Mouse (Mus musculus) heart, embryonic 16.5 days (tissue): ENCODE results near the gene Vmn1r235. TPM values are rescaled to one million over a fixed set of nuclear protein-coding genes. Genes with fewer than 3 reads are reported as not detected.
"Not testable (repeated sequence)": the region's sequence is repeated elsewhere in the genome, so short reads cannot be mapped to it uniquely, and the experiment has no call there.

Source experiments
- ATAC-seq: fragments of 200-750 bp; cut with Nextera tagmentation; replicated peaks from 2 replicates; pipeline ENCODE4 v1.8.0; 2017; ENCODE audit warnings: moderate number of reproducible peaks; ENCODE audit not compliant: insufficient read depth, low FRiP score; ENCODE audit errors: extremely low read depth
- H3K27ac ChIP-seq: fragments of 300-500 bp; sonication (generic); 2 replicates; pipeline ENCODE4 v1.5.1; 2014; ENCODE audit warnings: mild to moderate bottlenecking, low read length, control low read depth, moderate library complexity
- H3K27me3 ChIP-seq: fragments of 300-500 bp; sonication (generic); 2 replicates; pipeline ENCODE4 v1.6.1; 2014; ENCODE audit warnings: low read length, mixed read lengths; ENCODE audit not compliant: control insufficient read depth, insufficient read depth
- H3K36me3 ChIP-seq: fragments of 300-500 bp; sonication (generic); 2 replicates; pipeline ENCODE4 v1.6.1; 2014; ENCODE audit not compliant: control insufficient read depth, insufficient read depth
- H3K4me1 ChIP-seq: fragments of 300-500 bp; sonication (generic); 2 replicates; pipeline ENCODE4 v1.6.1; 2014; ENCODE audit warnings: low read length, mixed read lengths; ENCODE audit not compliant: control insufficient read depth, insufficient read depth
- H3K4me2 ChIP-seq: fragments of 300-500 bp; sonication (generic); 2 replicates; pipeline ENCODE4 v1.6.1; 2014; ENCODE audit warnings: low read depth, mild to moderate bottlenecking, control low read depth, low read length
- H3K4me3 ChIP-seq: fragments of 300-500 bp; sonication (generic); 2 replicates; pipeline ENCODE4 v1.5.1; 2014; ENCODE audit warnings: mild to moderate bottlenecking, control low read depth, low read length
- H3K9ac ChIP-seq: fragments of 300-500 bp; sonication (generic); 2 replicates; pipeline ENCODE4 v1.6.1; 2014; ENCODE audit warnings: low read length, control low read depth
- H3K9me3 ChIP-seq: fragments of 300-500 bp; sonication (generic); replicated peaks from 2 replicates; pipeline ENCODE4 v1.6.1; 2016; ENCODE audit warnings: low read length; ENCODE audit not compliant: control insufficient read depth
- WGBS: fragments of 180-500 bp; shearing (Covaris S2); extraction: QIAGEN DNeasy Blood & Tissue Kit; methylation state at CpG from one replicate; pipeline ENCODE4 v1.1.7; 2014; 5-methylcytosine and 5-hydroxymethylcytosine counted together
- polyA plus RNA-seq: library from polyadenylated mRNA; unstranded; fragments of >200 nt; fragmentation: Nextera tagmentation; extraction: Ambion mirVana; gene quantifications from 2 replicates; pipeline ENCODE4 v1.2.1, GENCODE M21; 2015

The Vmn1r235 gene
- polyA plus RNA-seq: not detected in 2 replicates

DNA sequence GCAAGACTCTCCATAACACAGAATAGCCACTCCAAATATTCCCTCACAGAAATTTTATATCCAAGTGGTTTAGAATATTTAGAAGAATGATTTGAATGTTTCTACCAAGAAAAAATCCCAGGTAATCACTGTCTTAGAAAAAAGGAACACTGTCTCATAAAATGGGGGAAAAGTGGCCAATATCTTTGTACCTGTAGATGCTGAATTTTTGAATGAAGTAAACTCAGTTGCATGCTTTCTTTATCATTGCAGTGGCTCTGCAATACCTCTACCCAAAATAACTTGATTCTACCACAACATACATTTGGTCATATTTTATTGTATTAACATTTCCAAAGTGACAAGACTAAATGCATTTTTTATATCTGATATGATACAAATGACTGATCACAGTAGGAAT is at the start of gene Vmn1r235:
Gene Vmn1r235 (plus strand): TSS at position 301 of the 400 bp plus-strand sequence.
- no peak within 1 kb of the TSS for H3K4me3 ChIP-seq
- no peak for ATAC-seq
- H3K4me2 ChIP-seq: no peak within 1 kb of the TSS
- no peak within 1 kb of the TSS for H3K9ac ChIP-seq
- H3K27me3 ChIP-seq: no peaks in the 10 kb centered on the region
- no peaks in the 10 kb centered on the region for H3K4me1 ChIP-seq
- H3K36me3 ChIP-seq: no peaks in the 10 kb centered on the region
- H3K9me3 ChIP-seq: no peaks in the 10 kb centered on the region
- no peak within 1 kb of the TSS for H3K27ac ChIP-seq

- ATAC-seq: not testable (repeated sequence)
These were observed 45.1 kb upstream of the Vmn1r235 start for GRCm38 (mm10) chr17:21211081-21211480.

GRCm38 (mm10) chr17:21225787-21226186 is 30.4 kb upstream of the Vmn1r235 start, which contains the start of gene Vmn1r234:
Vmn1r234 (plus strand) TSS chr17:21226087.
- 64% methylated on average over 1 of the region's 1 CpGs for WGBS

More at GRCm38 (mm10) chr17:21211081-21211480, 45.1 kb upstream of the Vmn1r235 start:
- H3K9ac ChIP-seq, H3K36me3 ChIP-seq, H3K4me3 ChIP-seq, H3K4me2 ChIP-seq, H3K27ac ChIP-seq, H3K4me1 ChIP-seq, H3K9me3 ChIP-seq, H3K27me3 ChIP-seq: not testable (repeated sequence)
- WGBS: 61% methylated on average over 1 of the region's 1 CpGs

DNA sequence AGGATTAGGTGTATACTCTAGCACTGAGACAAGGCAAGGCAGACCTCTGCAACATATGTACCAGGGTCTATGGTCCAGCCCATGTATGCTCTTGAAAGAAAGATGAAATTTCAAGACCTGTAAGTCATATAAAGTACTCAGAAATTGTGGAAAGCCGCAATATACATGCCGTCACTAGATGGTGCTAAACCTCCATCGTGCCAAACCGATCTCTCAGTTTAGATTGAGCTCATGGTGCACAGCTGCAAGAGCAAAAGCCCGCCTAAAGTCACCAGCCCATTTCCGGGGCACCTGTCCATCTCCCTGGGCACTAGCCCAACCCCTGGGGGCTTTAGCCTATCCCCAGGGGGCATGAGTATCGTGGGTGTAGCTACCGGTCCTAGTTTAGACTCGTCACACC is 24.6 kb upstream of the Vmn1r235 start:
- H3K9ac ChIP-seq: no peak overlapping the region
- no peak for ATAC-seq
- no peaks in the 10 kb centered on the region for H3K36me3 ChIP-seq
- H3K4me3 ChIP-seq: no peak overlapping the region
- H3K4me2 ChIP-seq: no peak overlapping the region
- H3K27me3 ChIP-seq: no peaks in the 10 kb centered on the region
- no peaks in the 10 kb centered on the region for H3K4me1 ChIP-seq
- H3K27ac ChIP-seq: no peak overlapping the region
- WGBS: 27% methylated on average over 9 of the region's 9 CpGs
- H3K9me3 ChIP-seq: 0 out of 2 replicates have a peak, but pooled peaks cover 4% of the 10 kb centered on the region

More at GRCm38 (mm10) chr17:21225787-21226186, 30.4 kb upstream of the Vmn1r235 start, which contains the start of gene Vmn1r234:
- Histone ChIP-seq H3K4me3 (no peak within 1 kb of the TSS), H3K4me1 (no peaks in the 10 kb centered on the region), H3K9ac (no peak within 1 kb of the TSS), H3K27ac (no peak within 1 kb of the TSS), H3K4me2 (no peak within 1 kb of the TSS), H3K27me3 (no peaks in the 10 kb centered on the region), H3K36me3 (no peaks in the 10 kb centered on the region), H3K9me3 (no peaks in the 10 kb centered on the region)
- no peak for ATAC-seq

- Histone ChIP-seq H3K27me3 (no peaks in the 10 kb centered on the region), H3K9ac (no peak overlapping the region), H3K4me3 (no peak overlapping the region), H3K4me1 (no peaks in the 10 kb centered on the region), H3K9me3 (no peaks in the 10 kb centered on the region), H3K27ac (no peak overlapping the region), H3K36me3 (no peaks in the 10 kb centered on the region), H3K4me2 (no peak overlapping the region)
- 0 out of 2 replicates have a peak, but pooled peaks have one; percentile 49 for ATAC-seq
- WGBS: 10% methylated on average over 4 of the region's 4 CpGs
These were observed 15.9 kb downstream of the Vmn1r235 start for GRCm38 (mm10) chr17:21272103-21272502.

- H3K4me3 ChIP-seq: no peak within 1 kb of the TSS
- ATAC-seq: no peak
- H3K27ac ChIP-seq: no peak within 1 kb of the TSS
- H3K9ac ChIP-seq: no peak within 1 kb of the TSS
- H3K9me3 ChIP-seq: no peaks in the 10 kb centered on the region
- H3K4me2 ChIP-seq: no peak within 1 kb of the TSS
- H3K4me1 ChIP-seq: no peaks in the 10 kb centered on the region
- no peaks in the 10 kb centered on the region for H3K36me3 ChIP-seq
- no peaks in the 10 kb centered on the region for H3K27me3 ChIP-seq
- 69% methylated on average over 3 of the region's 3 CpGs for WGBS
These were observed 26.4 kb downstream of the Vmn1r235 start, which contains the start of gene Vmn1r236 for GRCm38 (mm10) chr17:21282642-21283041. Vmn1r236 (plus strand) TSS chr17:21282942.

GRCm38 (mm10) chr17:21284395-21284794 is 28.2 kb downstream of the Vmn1r235 start:
- no peak overlapping the region for H3K4me2 ChIP-seq
- H3K4me3 ChIP-seq: no peak overlapping the region
- H3K27ac ChIP-seq: no peak overlapping the region
- H3K9me3 ChIP-seq: no peaks in the 10 kb centered on the region
- no peaks in the 10 kb centered on the region for H3K36me3 ChIP-seq
- no peak overlapping the region for H3K9ac ChIP-seq
- no peak for ATAC-seq
- no peaks in the 10 kb centered on the region for H3K4me1 ChIP-seq
- no peaks in the 10 kb centered on the region for H3K27me3 ChIP-seq

DNA sequence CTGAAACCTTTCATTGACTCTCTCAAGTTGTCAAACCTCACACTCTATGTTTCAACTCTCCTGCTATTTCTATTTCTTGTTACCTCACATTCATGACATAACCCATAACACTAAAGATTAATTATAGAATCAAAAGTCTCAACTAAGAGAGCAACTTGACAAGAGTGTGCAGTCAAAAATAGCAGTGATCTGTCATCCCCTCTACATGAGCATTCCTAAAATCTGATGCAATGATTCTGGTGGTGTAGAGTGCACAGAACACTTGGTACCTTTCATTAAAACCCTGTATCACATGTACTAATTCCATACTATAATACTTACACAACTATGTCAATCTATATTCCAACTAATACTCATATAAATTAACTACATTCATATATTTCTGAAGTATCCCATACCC is 33.5 kb downstream of the Vmn1r235 start:
- no peaks in the 10 kb centered on the region for H3K36me3 ChIP-seq
- H3K9me3 ChIP-seq: no peaks in the 10 kb centered on the region
- H3K4me3 ChIP-seq: no peak overlapping the region
- no peaks in the 10 kb centered on the region for H3K27me3 ChIP-seq
- H3K27ac ChIP-seq: no peak overlapping the region
- no peak overlapping the region for H3K9ac ChIP-seq
- peak; percentile 93 for ATAC-seq
- H3K4me2 ChIP-seq: no peak overlapping the region
- no peaks in the 10 kb centered on the region for H3K4me1 ChIP-seq

- no peak within 1 kb of the TSS for H3K4me2 ChIP-seq
- H3K4me1 ChIP-seq: no peaks in the 10 kb centered on the region
- no peak within 1 kb of the TSS for H3K9ac ChIP-seq
- no peak within 1 kb of the TSS for H3K4me3 ChIP-seq
- no peak for ATAC-seq
- H3K36me3 ChIP-seq: no peaks in the 10 kb centered on the region
- no peak within 1 kb of the TSS for H3K27ac ChIP-seq
- no peaks in the 10 kb centered on the region for H3K27me3 ChIP-seq
- H3K9me3 ChIP-seq: no peaks in the 10 kb centered on the region
These were observed 55.4 kb downstream of the Vmn1r235 start, which contains the start of gene Vmn1r237 for GRCm38 (mm10) chr17:21311565-21311964. Vmn1r237 (plus strand) TSS chr17:21311865.
